Mouse (Mus musculus) forebrain, embryonic 13.5 days (tissue): ENCODE measurements at regions not wholly inside any gene's neighbourhood (a gene's known extent, or its start where the extent isn't known, plus 50 kb on each side); places are given as distances from the start of the nearest gene placed in this dataset.
A peak's percentile ranks its signal among the peaks of the same experiment; 100 is the strongest.

Experiments
- ATAC-seq: fragments of 200-750 bp; cut with Nextera tagmentation; 2 replicates; pipeline ENCODE4 v1.8.0; 2017
- H3K27ac ChIP-seq: fragments of 300-500 bp; sonication (generic); 2 replicates; pipeline ENCODE4 v1.5.1; 2015; ENCODE audit warnings: inconsistent platforms, mild to moderate bottlenecking, moderate library complexity
- H3K27me3 ChIP-seq: fragments of 300-500 bp; sonication (generic); 2 replicates; pipeline ENCODE4 v1.6.1; 2015; ENCODE audit warnings: mild to moderate bottlenecking, inconsistent platforms
- H3K36me3 ChIP-seq: fragments of 300-500 bp; sonication (generic); 2 replicates; pipeline ENCODE4 v1.6.1; 2015; ENCODE audit warnings: mild to moderate bottlenecking, inconsistent platforms; ENCODE audit not compliant: poor library complexity, severe bottlenecking
- H3K4me1 ChIP-seq: fragments of 300-500 bp; sonication (generic); 2 replicates; pipeline ENCODE4 v1.6.1; 2015; ENCODE audit warnings: inconsistent platforms
- H3K4me2 ChIP-seq: fragments of 300-500 bp; sonication (generic); 2 replicates; pipeline ENCODE4 v1.6.1; 2015; ENCODE audit warnings: inconsistent platforms, mild to moderate bottlenecking, moderate library complexity
- H3K4me3 ChIP-seq: fragments of 300-500 bp; sonication (generic); 2 replicates; pipeline ENCODE4 v1.5.1; 2015; ENCODE audit warnings: mild to moderate bottlenecking, inconsistent platforms
- H3K9ac ChIP-seq: fragments of 300-500 bp; sonication (generic); 2 replicates; pipeline ENCODE4 v1.6.1; 2015; ENCODE audit warnings: mild to moderate bottlenecking, inconsistent platforms
- H3K9me3 ChIP-seq: fragments of 300-500 bp; sonication (generic); replicated peaks from 2 replicates; pipeline ENCODE4 v1.6.1; 2016; ENCODE audit warnings: inconsistent platforms
- WGBS: fragments of 180-500 bp; shearing (Covaris S2); methylation state at CpG from one replicate; pipeline ENCODE4 v1.1.7; 2015; 5-methylcytosine and 5-hydroxymethylcytosine counted together

GRCm38 (mm10) chr9:41914611-41915010 is 209.5 kb downstream of the Sorl1 start:
- H3K9ac ChIP-seq: no peak overlapping the region
- H3K4me2 ChIP-seq: no peak overlapping the region
- peaks cover 51% of the 10 kb centered on the region for H3K4me1 ChIP-seq
- H3K27ac ChIP-seq: peak overlapping the region; percentile 78
- 91% methylated on average over 6 of the region's 6 CpGs for WGBS
- H3K27me3 ChIP-seq: no peaks in the 10 kb centered on the region
- H3K36me3 ChIP-seq: no peaks in the 10 kb centered on the region
- H3K4me3 ChIP-seq: no peak overlapping the region
- ATAC-seq: no peak
- peaks cover 10% of the 10 kb centered on the region; the same call in 1 of the 2 replicates for H3K9me3 ChIP-seq

- WGBS: 39% methylated on average over 3 of the region's 3 CpGs
Measured at GRCm38 (mm10) chr9:41913911-41914310, 210.2 kb downstream of the Sorl1 start.

GRCm38 (mm10) chr9:41912482-41912881 is 211.6 kb downstream of the Sorl1 start:
- 90% methylated on average over 5 of the region's 5 CpGs for WGBS
- H3K4me3 ChIP-seq: no peak overlapping the region
- no peak for ATAC-seq
- no peak overlapping the region for H3K27ac ChIP-seq
- H3K27me3 ChIP-seq: no peaks in the 10 kb centered on the region
- no peak overlapping the region for H3K9ac ChIP-seq
- no peak overlapping the region for H3K4me2 ChIP-seq
- H3K36me3 ChIP-seq: no peaks in the 10 kb centered on the region
- peaks cover 30% of the 10 kb centered on the region for H3K4me1 ChIP-seq
- H3K9me3 ChIP-seq: peaks cover 10% of the 10 kb centered on the region; the same call in 1 of the 2 replicates

More at GRCm38 (mm10) chr9:41913911-41914310, 210.2 kb downstream of the Sorl1 start:
- peaks cover 10% of the 10 kb centered on the region; the same call in 1 of the 2 replicates for H3K9me3 ChIP-seq
- no peak for ATAC-seq
- peak overlapping the region; percentile 78; the same call in 1 of the 2 replicates for H3K27ac ChIP-seq
- H3K36me3 ChIP-seq: no peaks in the 10 kb centered on the region
- peaks cover 44% of the 10 kb centered on the region for H3K4me1 ChIP-seq
- no peak overlapping the region for H3K4me2 ChIP-seq
- no peak overlapping the region for H3K4me3 ChIP-seq
- H3K9ac ChIP-seq: no peak overlapping the region
- H3K27me3 ChIP-seq: no peaks in the 10 kb centered on the region

DNA sequence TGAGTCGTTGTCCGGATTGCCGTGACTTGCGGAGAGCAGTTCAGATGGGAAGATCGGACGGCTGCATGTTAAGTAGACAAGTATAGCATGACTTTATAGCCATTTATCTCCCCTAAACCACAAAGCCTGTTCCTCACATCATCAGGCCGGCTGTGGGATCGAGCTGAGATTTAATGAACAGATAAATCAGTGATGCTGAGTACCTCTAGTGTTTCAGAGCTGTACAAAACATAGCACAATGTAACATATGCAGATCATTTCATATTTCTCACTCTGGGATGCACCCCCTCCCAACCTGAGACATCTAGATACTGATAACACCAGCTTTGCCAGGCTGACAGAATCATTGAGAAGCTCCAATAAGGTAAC is 223.5 kb downstream of the Sorl1 start:
- Histone ChIP-seq H3K4me1 (peaks cover 30% of the 10 kb centered on the region), H3K27me3 (no peaks in the 10 kb centered on the region), H3K4me2 (no peak overlapping the region), H3K4me3 (no peak overlapping the region), H3K36me3 (no peaks in the 10 kb centered on the region), H3K9ac (no peak overlapping the region), H3K9me3 (no peaks in the 10 kb centered on the region), H3K27ac (peak overlapping the region; percentile 6; the same call in 1 of the 2 replicates)
- 56% methylated on average over 8 of the region's 8 CpGs for WGBS
- ATAC-seq: no peak

GRCm38 (mm10) chr9:41899766-41900605 is 224.1 kb downstream of the Sorl1 start:
- peak overlapping the region; percentile 6; the same call in 1 of the 2 replicates for H3K27ac ChIP-seq
- H3K9ac ChIP-seq: no peak overlapping the region
- no peaks in the 10 kb centered on the region for H3K27me3 ChIP-seq
- no peaks in the 10 kb centered on the region for H3K9me3 ChIP-seq
- no peak overlapping the region for H3K4me3 ChIP-seq
- no peaks in the 10 kb centered on the region for H3K36me3 ChIP-seq
- H3K4me2 ChIP-seq: no peak overlapping the region
- WGBS: 31% methylated on average over 11 of the region's 11 CpGs
- ATAC-seq: no peak
- peaks cover 30% of the 10 kb centered on the region for H3K4me1 ChIP-seq

DNA sequence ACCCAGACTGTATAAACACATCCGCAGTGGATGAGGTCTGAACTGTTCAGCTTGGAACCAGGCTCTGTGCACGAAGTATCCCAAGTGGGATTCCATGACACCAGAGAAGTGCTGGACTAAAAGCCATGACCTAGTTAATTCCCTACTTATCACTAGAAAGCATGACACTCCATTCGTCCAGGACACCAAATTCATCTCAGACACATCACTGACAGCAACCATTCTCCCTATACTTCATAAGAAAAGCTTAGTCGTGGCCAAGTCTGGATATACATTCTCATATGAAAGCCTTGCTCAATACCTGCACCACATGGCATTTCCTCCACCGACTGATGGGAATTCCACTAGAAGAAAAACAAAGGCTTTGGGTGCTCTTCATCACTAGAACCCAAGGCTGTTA is 229.0 kb downstream of the Sorl1 start:
- Histone ChIP-seq H3K4me3 (no peak overlapping the region), H3K4me1 (peaks cover 42% of the 10 kb centered on the region), H3K27me3 (no peaks in the 10 kb centered on the region), H3K9me3 (no peaks in the 10 kb centered on the region), H3K4me2 (no peak overlapping the region), H3K36me3 (no peaks in the 10 kb centered on the region), H3K27ac (no peak overlapping the region), H3K9ac (no peak overlapping the region)
- WGBS: 87% methylated on average over 5 of the region's 5 CpGs
- no peak for ATAC-seq

DNA sequence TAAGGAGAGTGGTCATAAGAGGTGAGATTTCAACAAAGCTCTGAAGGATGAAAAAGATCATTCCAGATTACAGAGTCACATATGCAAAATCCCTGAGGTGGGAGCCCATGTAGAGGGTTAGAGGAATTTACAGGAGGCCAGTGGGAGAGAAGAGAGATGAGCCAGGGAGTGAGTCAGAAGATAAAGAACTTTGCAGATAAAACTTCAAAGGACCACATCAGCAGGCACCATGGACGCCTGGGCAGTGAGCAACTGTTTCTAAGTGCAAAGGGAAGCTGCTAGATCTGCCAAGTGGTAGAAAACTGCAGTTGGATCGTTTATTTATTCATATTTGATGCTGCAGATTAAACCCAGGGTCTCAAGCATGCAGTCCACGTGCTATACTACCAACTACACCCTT is 231.3 kb downstream of the Sorl1 start:
- Histone ChIP-seq H3K9me3 (no peaks in the 10 kb centered on the region), H3K27ac (no peak overlapping the region), H3K4me2 (no peak overlapping the region), H3K9ac (no peak overlapping the region), H3K27me3 (no peaks in the 10 kb centered on the region), H3K4me3 (no peak overlapping the region), H3K4me1 (peaks cover 39% of the 10 kb centered on the region), H3K36me3 (no peaks in the 10 kb centered on the region)
- no peak for ATAC-seq
- 76% methylated on average over 3 of the region's 3 CpGs for WGBS

DNA sequence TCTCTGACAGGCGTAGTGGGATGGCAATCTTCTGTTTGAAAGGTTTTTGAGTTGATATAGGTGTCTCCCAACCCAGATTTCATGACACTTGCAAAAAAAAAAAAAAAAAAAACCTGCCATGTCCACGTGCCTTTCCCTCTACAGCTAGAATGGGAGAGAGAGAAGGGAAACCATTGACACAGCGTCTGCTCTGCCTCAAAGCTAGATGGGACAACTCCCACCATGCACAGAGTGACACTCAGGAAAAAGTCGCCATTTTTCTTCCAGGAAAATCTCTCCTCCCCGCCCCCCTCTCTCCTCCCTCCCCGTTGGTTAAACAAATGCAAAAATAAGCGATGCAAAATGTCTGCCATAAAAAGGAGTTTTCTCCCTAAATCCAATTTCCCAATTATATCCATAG is 232.9 kb downstream of the Sorl1 start:
- 39% methylated on average over 7 of the region's 7 CpGs for WGBS
- peak overlapping the region; percentile 65 for H3K9ac ChIP-seq
- H3K4me2 ChIP-seq: peak overlapping the region; percentile 57
- peak overlapping the region; percentile 99 for H3K27ac ChIP-seq
- H3K9me3 ChIP-seq: no peaks in the 10 kb centered on the region
- peaks cover 37% of the 10 kb centered on the region for H3K4me1 ChIP-seq
- no peaks in the 10 kb centered on the region for H3K36me3 ChIP-seq
- no peak overlapping the region for H3K4me3 ChIP-seq
- no peaks in the 10 kb centered on the region for H3K27me3 ChIP-seq
- ATAC-seq: peak; percentile 20; the same call in 1 of the 2 replicates

DNA sequence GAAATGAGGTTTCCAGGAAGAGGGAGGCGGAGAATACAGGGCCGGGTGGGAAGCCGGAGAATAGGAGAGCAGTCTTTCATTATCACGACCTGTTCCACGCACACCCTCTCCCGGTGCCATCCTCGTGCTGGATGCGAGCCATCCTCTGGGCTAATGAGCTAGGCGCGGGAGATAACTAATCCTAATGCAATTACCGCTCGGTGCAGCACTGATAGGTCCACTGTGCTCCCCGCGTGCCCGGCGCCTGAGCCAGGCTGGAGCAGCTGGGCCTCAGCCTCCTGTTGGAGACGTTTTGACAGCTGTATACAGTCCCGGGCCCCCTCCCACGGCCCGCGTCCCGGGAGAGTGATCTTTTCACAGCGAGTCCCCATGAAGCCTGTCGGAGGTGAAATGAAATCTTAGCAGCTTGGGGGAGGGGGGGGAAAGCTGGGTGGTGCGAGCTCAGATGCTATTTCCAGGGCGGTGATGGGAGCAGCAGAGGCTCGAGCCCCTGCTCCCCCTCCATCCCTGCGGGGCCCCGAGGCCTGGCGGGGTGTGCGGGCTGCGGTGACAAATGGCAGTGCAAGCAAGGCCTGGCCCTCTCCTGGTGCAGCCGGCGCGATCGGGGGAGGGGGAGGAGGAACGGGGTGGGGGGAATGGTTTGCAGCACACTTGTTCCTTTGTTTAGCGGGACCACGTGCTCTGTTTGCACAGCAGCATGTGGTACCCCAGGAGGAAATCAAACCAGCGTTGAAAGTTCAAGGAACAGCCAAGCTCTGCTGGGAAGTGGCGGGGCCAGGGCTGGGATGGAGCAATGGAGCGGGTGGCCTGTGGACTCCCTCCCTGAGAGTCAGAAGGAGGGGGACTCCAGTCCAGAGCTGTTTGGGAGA is 233.6 kb downstream of the Sorl1 start:
- Histone ChIP-seq H3K9me3 (no peaks in the 10 kb centered on the region), H3K36me3 (no peaks in the 10 kb centered on the region), H3K4me3 (peak overlapping the region; percentile 22), H3K9ac (peak overlapping the region; percentile 65), H3K27ac (peak overlapping the region; percentile 99), H3K4me2 (peak overlapping the region; percentile 57), H3K27me3 (no peaks in the 10 kb centered on the region), H3K4me1 (peaks cover 37% of the 10 kb centered on the region)
- peak; percentile 95 for ATAC-seq
- under 1% methylated on average over 42 of the region's 42 CpGs for WGBS

GRCm38 (mm10) chr9:41889568-41890272 is 234.4 kb downstream of the Sorl1 start:
- H3K27ac ChIP-seq: peak overlapping the region; percentile 99
- no peaks in the 10 kb centered on the region for H3K36me3 ChIP-seq
- H3K9me3 ChIP-seq: no peaks in the 10 kb centered on the region
- H3K27me3 ChIP-seq: no peaks in the 10 kb centered on the region
- H3K4me2 ChIP-seq: peak overlapping the region; percentile 57
- peak; percentile 31 for ATAC-seq
- H3K4me3 ChIP-seq: peak overlapping the region; percentile 22; the same call in 1 of the 2 replicates
- WGBS: 37% methylated on average over 12 of the region's 12 CpGs
- H3K9ac ChIP-seq: peak overlapping the region; percentile 65
- H3K4me1 ChIP-seq: peaks cover 37% of the 10 kb centered on the region

DNA sequence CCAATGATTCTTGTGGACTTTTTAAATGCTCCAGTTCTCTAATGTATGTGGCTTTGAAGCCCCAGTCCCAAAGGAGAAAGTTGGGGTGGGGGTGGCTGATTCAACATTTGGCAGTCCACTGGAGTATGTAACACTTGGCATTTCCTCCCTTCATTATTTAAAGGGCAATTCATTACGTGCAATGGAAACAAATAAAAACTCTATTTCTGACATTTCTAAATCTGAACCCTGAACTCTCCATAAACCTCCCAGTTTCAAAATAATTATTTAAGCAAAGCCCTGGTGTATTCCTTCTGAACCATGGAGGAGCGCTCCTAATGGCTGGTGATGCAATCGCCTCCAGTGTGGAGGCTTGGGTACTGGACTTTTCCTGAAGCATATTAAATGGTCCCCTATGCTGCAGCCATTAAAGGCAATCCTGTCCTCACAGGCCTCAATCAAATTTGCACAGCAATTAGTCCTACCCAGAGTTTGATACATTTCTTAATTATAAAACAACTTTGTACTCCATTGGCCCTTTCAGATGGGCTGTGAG is 235.4 kb downstream of the Sorl1 start:
- WGBS: 73% methylated on average over 3 of the region's 3 CpGs
- Histone ChIP-seq H3K27me3 (no peaks in the 10 kb centered on the region), H3K9me3 (no peaks in the 10 kb centered on the region), H3K4me3 (no peak overlapping the region), H3K27ac (peak overlapping the region; percentile 99), H3K36me3 (no peaks in the 10 kb centered on the region), H3K4me2 (no peak overlapping the region), H3K4me1 (peaks cover 39% of the 10 kb centered on the region), H3K9ac (no peak overlapping the region)
- no peak for ATAC-seq
